Mouse (Mus musculus) lung, postnatal 0 days (tissue): Measurements from ENCODE around the gene Emc9.

Experiments
- CTCF ChIP-seq: IDR thresholded peaks from 2 replicates; pipeline ENCODE4 v1.5.1; 2016; ENCODE audit warnings: antibody characterized with exemption, mild to moderate bottlenecking
- EP300 ChIP-seq: IDR thresholded peaks from 2 replicates; pipeline ENCODE4 v1.6.1; 2016; ENCODE audit warnings: antibody characterized with exemption, mild to moderate bottlenecking, control low read depth

- TF ChIP-seq CTCF: peak; percentile 87
- TF ChIP-seq EP300: no peak
Observed at GRCm38 (mm10) chr14:55536116-55536745, 48.9 kb downstream of the Emc9 start.
